Comparison of ENCODE assay signal across 24 mouse cellular contexts in genomic region chr11:107693338-107693737, GRCm38 (mm10). TPM values are rescaled to one million over a fixed set of nuclear protein-coding genes. Genes with fewer than 3 reads are reported as not detected.
DNase-seq lines count a peak whose midpoint lies in the region; ATAC-seq and TF ChIP-seq lines count a peak whose summit lies in the region.
"Had no signal": no experiment of that assay in that cellular context is flagged by ENCODE, and none has a peak within 500 bp of the region (broad histone marks: within the 10 kb centered on the region; RNA-seq: fewer than 3 reads in every experiment).

No protein-coding gene starts in this region.

- H3K4me3 ChIP-seq in liver, postnatal 0 days (ENCODE audit: low read depth, low read length) = no peak overlapping the region
- H3K4me3 ChIP-seq: forebrain, embryonic 12.5 days; heart, embryonic 15.5 days; hindbrain, embryonic 10.5 days; left cerebral cortex, adult 2 months; lung, embryonic 15.5 days; midbrain, embryonic 13.5 days; neural tube, embryonic 15.5 days had no signal

- peak; percentile 98 for DNase-seq in 416B (ENCODE audit: low read depth)
- DNase-seq in liver, postnatal 0 days = no peak
- no peak for DNase-seq in embryo, embryonic 9.5 days (ENCODE audit: extremely low spot score)
- DNase-seq in kidney, postnatal 25 days = no peak
- no peak for DNase-seq in right cerebral cortex, postnatal 36 days (ENCODE audit: low spot score in 2 of 2)
- DNase-seq in left cerebral cortex, adult 11 months (ENCODE audit: low spot score) = no peak
- DNase-seq: adrenal gland, postnatal 36 days; cerebellum, adult 2 months; cerebellum, postnatal 36 days; gastrocnemius, postnatal 14 days; kidney, adult 2 months; kidney, postnatal 10 days; left cerebral cortex, postnatal 4 days had no signal

- ATAC-seq in CD4-positive, CD25-positive, alpha-beta regulatory T cell, adult 4 months = peak; percentile 37
- peak; percentile 61 for ATAC-seq in activated CD4-positive, CD25-positive, alpha-beta regulatory T cell, adult 4 months
- ATAC-seq in liver, postnatal 0 days = no peak
- ATAC-seq: midbrain, embryonic 13.5 days had no signal

- H3K4me1 ChIP-seq in liver, postnatal 0 days (ENCODE audit: insufficient read depth) = 0 out of 2 replicates have a peak, but pooled peaks cover 2% of the 10 kb centered on the region
- H3K4me1 ChIP-seq: forebrain, embryonic 12.5 days; hindbrain, embryonic 10.5 days; lung, embryonic 15.5 days; neural tube, embryonic 15.5 days had no signal

- no peak overlapping the region for H3K9ac ChIP-seq in liver, postnatal 0 days (replicated peaks)
- H3K9ac ChIP-seq: forebrain, embryonic 12.5 days; heart, embryonic 15.5 days; lung, embryonic 15.5 days; midbrain, embryonic 13.5 days; neural tube, embryonic 15.5 days had no signal

- no peak overlapping the region for H3K27ac ChIP-seq in liver, postnatal 0 days (ENCODE audit: low read depth)
- H3K27ac ChIP-seq: forebrain, embryonic 12.5 days; heart, embryonic 15.5 days; hindbrain, embryonic 10.5 days; left cerebral cortex, adult 2 months; lung, embryonic 15.5 days; macrophage; midbrain, embryonic 13.5 days; neural tube, embryonic 15.5 days had no signal

- H3K36me3 ChIP-seq in liver, postnatal 0 days (replicated peaks; ENCODE audit: insufficient read depth, low read length) = peaks cover 1% of the 10 kb centered on the region; the same call in 1 of the 2 replicates

- no peak for TF ChIP-seq CTCF in liver, postnatal 0 days (IDR thresholded peaks at IDR 0.05; ENCODE audit: low read depth)

- H3K4me2 ChIP-seq in liver, postnatal 0 days (ENCODE audit: low read depth, low read length) = no peak overlapping the region
- H3K4me2 ChIP-seq: forebrain, embryonic 12.5 days; heart, embryonic 15.5 days; lung, embryonic 15.5 days; midbrain, embryonic 13.5 days; neural tube, embryonic 15.5 days had no signal

- WGBS in liver, postnatal 0 days (ENCODE audit: insufficient replicate concordance) = 36% methylated on average over 6 of the region's 6 CpGs

- TF ChIP-seq EP300 in liver, postnatal 0 days (IDR thresholded peaks at IDR 0.05; ENCODE audit: low read depth) = peak; percentile 13; the same call in 1 of the 2 replicates

- H3K9me3 ChIP-seq in liver, postnatal 0 days (ENCODE audit: low read length) = no peaks in the 10 kb centered on the region
- H3K9me3 ChIP-seq: forebrain, embryonic 12.5 days; heart, embryonic 15.5 days; hindbrain, embryonic 10.5 days; lung, embryonic 15.5 days; midbrain, embryonic 13.5 days; neural tube, embryonic 15.5 days had no signal

- no peaks in the 10 kb centered on the region for H3K27me3 ChIP-seq in liver, postnatal 0 days (ENCODE audit: insufficient read depth, low read length)
- H3K27me3 ChIP-seq: forebrain, embryonic 12.5 days; heart, embryonic 15.5 days; lung, embryonic 15.5 days; midbrain, embryonic 13.5 days; neural tube, embryonic 15.5 days had no signal

RNA-seq across cellular contexts. Expression of gene Cacng1, which starts 23.0 kb away (rescaled TPM):
- not detected for polyA plus RNA-seq in CD4-positive, CD25-positive, alpha-beta regulatory T cell, adult 4 months (2017; shearing (Covaris generic))
- polyA plus RNA-seq in activated CD4-positive, CD25-positive, alpha-beta regulatory T cell, adult 4 months (2017; shearing (Covaris generic)) = not detected
- 0.81 and 1.7 TPM in 2 replicates for polyA plus RNA-seq in liver, postnatal 0 days (2015; fragmentation: Nextera tagmentation; extraction: Ambion mirVana)
- polyA plus RNA-seq: embryonic facial prominence, embryonic 11.5 days; lung, embryonic 15.5 days; macrophage had no signal
